8 mouse cellular contexts compared by ENCODE assay signal in genomic region chr3:9067048-9067447, GRCm38 (mm10).
DNase-seq lines count a peak whose midpoint lies in the region; ATAC-seq lines count a peak whose summit lies in the region.

No protein-coding gene starts in this region.

- H3K4me2 ChIP-seq in forebrain, embryonic 15.5 days (replicated peaks), result no peak overlapping the region

- no peak overlapping the region for H3K27ac ChIP-seq in forebrain, embryonic 15.5 days (replicated peaks)

- DNase-seq in ES-CJ7 (ENCODE audit: low read depth, low spot score), result peak; percentile 74
- peak; percentile 23 for DNase-seq in c-Kit-positive CD71-positive TER-119-negative erythroid progenitor cells, embryonic 14.5 days (ENCODE audit: low read depth)
- DNase-seq in heart, postnatal 4 days, result peak; percentile 89
- peak; percentile 86 to 90 for DNase-seq in layer of hippocampus, postnatal 10 days (ENCODE audit: low spot score in 2 of 2)
- DNase-seq in retina, postnatal 7 days (ENCODE audit: low read depth, low spot score), result peak; percentile 65
- peak; percentile 90 for DNase-seq in thymus, postnatal 4 days

- no peaks in the 10 kb centered on the region for H3K4me1 ChIP-seq in forebrain, embryonic 15.5 days
- peaks cover 22% of the 10 kb centered on the region for H3K4me1 ChIP-seq in megakaryocyte, embryonic 14.5 days

- no peaks in the 10 kb centered on the region for H3K36me3 ChIP-seq in forebrain, embryonic 15.5 days
- no peaks in the 10 kb centered on the region for H3K36me3 ChIP-seq in megakaryocyte, embryonic 14.5 days (replicated peaks; ENCODE audit: low read length)

- H3K4me3 ChIP-seq in forebrain, embryonic 15.5 days, result no peak overlapping the region
- peak overlapping the region; percentile 56 for H3K4me3 ChIP-seq in megakaryocyte, embryonic 14.5 days (replicated peaks)

- ATAC-seq in forebrain, embryonic 15.5 days (replicated peaks), result peak; percentile 51

- no peak overlapping the region for H3K9ac ChIP-seq in forebrain, embryonic 15.5 days (replicated peaks)

- 2% methylated on average over 12 of the region's 12 CpGs for WGBS in forebrain, embryonic 15.5 days

- no peaks in the 10 kb centered on the region for H3K9me3 ChIP-seq in forebrain, embryonic 15.5 days
- H3K9me3 ChIP-seq in megakaryocyte, embryonic 14.5 days, result no peaks in the 10 kb centered on the region

- H3K27me3 ChIP-seq in forebrain, embryonic 15.5 days, result no peaks in the 10 kb centered on the region
- peaks cover 1% of the 10 kb centered on the region for H3K27me3 ChIP-seq in megakaryocyte, embryonic 14.5 days (replicated peaks)

Comparison
In these comparisons a context has a peak if more than half of its experiments do, and no peak if none do; other contexts are left out.
1. DNase-seq: peak in every context shown above with its lines; median percentile 90 in thymus, postnatal 4 days; 89 in heart, postnatal 4 days; 88 in layer of hippocampus, postnatal 10 days; 74 in ES-CJ7; 65 in retina, postnatal 7 days; 23 in c-Kit-positive CD71-positive TER-119-negative erythroid progenitor cells, embryonic 14.5 days.